Mouse (Mus musculus) cerebellum, postnatal 10 days (tissue): ENCODE results near the gene Ugt1a10.
"Not testable (repeated sequence)": the region's sequence is repeated elsewhere in the genome, so short reads cannot be mapped to it uniquely, and the experiment has no call there.

ENCODE experiments used
- DNase-seq, 2 experiments: peaks; one replicate each; pipeline ENCODE4 v3.0.0; 2021; ENCODE audit warnings: mixed read lengths in 2 of 2

Gene Ugt1a10

DNA sequence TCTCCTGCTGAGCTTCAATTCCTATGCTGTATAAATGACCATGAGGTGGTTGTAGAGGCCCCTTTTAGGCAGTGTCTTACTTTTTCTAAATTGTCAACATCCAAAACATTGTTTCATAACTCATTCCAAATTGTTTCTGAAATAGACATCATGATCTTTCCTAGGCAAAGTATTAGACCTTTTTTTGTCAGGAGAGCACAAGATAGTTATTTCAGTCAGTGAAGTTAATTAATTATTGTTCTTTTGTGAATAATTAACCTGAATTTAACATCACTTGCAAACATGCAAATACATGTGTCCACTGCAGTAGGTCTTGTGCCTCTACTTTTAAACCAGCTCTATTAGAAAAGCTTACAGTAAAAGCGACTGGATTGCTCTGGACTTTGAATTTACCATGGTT lies at the start of gene Ugt1a10:
Gene Ugt1a10, plus strand, starts transcription at position 301 of the 400 bp plus-strand sequence.
- no peak for DNase-seq

DNA sequence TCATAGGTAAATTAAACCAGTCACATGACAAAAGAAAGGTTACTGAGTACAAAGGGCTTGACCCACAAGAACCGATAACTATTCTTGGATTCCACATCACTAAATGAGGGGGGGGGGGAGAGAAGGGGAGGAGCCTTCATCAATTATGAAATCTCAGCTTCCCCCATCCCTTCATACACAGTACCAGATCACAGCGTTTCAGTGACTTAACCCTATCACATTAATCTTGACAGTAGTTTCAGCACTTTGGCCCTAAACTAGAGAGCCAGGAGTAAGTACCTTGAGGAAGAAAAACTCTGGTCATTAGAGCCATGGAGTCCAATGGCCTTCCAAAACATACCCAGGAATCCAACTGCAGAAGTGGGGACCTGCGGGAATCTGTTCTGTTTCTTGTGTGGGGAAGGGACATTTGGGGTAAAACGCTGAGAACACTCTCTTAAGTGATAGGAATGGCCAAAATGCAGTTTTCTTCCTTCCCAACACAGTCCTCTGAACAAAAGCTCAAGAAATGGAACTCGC lies 47.4 kb upstream of the Ugt1a10 start:
- no peak for DNase-seq

DNA sequence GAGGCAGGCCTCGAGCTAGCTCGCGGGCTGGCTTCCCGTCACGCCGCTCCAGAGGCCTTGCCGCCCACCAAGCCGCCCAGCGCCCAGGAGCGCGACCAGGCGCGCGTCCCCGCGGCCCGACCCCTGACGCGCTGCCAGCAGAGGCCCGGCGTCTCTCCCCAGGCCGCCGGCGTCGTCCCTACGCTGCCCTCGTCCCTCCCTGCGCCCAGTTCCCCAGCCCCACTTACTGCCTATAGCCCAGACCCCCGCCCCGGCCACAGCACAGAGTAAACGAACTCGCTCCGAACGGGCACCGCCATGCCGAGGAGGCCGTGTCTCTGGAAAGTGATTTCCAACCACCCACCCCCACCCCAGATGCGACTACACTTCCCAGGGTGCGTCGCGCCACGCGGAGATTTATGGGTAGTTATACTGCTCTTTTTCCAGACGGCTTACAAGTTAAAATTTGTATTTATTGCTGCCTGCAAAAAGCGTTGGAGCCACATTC lies 46.9 kb upstream of the Ugt1a10 start, which contains the start of gene Usp40:
Gene Usp40, minus strand, starts transcription at position 341 of the 487 bp plus-strand sequence.
- peak; percentile 83 for DNase-seq

DNA sequence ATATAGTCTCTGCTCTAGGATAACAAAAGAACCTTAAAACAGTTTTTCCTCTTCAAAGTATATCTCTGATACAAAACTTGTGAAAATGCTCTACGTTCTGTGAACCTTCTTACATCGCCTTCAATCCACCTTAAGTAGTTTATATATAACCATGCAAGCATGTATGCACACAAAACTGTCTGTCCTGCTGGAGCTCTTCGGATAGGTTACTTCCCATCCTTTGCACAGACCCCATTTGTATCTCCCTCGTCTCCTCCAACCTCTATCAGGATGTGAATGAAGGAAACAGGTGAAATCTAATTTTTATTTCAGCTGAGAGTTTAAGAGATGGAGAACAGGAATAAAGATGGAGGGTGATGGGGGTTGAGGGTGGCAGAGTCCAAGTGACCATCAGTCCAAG lies 46.5 kb upstream of the Ugt1a10 start:
- DNase-seq: no peak

DNA sequence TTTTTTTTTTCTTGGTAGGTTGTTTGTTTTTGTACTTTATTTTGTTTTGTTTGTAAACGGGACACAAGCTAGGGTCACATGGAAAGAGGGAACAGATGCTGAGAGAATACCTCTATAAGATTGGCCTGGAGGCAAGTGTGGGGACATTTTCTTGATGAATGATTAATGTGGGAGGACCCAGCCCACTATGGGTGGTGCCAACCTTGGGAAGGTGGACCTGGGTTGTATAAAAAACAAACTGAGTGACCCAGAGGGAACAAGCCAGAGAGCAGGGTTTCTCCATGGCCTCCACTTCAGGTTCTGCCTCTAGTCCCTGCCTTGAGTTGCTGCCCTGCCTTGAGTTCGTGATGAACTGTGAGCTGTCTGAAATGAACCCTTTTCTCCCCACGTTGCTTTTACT lies 45.7 kb upstream of the Ugt1a10 start:
- no peak for DNase-seq

DNA sequence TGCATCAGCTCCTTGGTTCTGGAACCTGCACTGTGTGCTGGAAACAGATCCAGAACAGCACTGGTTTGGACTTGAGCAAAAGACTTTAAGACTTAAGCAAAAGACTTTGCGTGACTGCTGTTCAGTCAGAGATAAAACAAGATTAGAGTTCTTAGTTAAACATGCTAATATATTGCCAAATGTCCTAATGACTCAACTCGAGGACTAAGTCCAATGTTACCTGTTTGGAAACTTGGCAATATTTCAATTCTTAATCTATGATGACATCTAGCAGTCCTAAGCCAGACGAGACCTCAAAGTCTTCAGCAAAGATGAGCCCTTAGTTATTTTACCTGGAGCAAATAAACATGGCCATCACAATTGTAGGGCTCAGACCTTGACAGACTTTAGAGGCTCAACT lies 41.5 kb upstream of the Ugt1a10 start:
- DNase-seq: no peak

DNA sequence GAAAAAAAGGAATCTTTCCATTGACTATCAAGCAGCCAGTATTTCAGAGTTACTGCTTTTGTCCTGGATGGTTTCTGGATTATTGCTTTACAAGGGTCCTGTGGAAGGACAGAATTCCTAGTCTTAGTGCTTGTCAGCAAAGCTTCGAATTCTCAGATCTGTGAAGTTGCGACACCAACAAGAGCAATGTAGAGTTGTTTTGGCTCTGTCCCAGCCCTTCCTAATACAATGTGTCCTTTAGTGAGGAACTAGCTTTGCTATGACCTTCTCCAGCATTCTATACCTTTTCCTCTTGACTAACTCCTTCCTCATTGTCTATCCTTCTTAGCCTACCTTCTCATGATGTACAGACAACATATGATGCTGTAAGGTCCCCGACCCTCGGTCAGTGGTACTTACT lies 41.0 kb upstream of the Ugt1a10 start:
- no peak for DNase-seq

DNA sequence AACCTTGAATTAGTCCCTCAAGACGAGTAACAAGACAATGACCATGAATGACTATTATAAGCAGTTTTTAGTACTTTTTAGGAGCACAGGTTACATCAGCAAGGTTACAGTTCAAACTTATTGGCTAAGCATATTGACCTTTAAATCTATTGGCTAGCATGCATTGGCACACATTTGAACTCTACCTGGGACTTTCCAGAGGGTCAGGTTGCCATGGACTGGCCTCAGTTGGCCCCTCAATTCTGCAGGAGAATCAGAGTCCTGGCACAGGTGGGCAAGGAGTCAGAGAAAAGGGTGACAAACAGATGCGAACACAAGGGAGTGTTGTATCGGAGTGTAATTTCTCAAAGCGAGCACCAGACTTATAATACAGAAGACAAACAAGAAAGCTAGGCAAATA lies 40.5 kb upstream of the Ugt1a10 start:
- no peak for DNase-seq

DNA sequence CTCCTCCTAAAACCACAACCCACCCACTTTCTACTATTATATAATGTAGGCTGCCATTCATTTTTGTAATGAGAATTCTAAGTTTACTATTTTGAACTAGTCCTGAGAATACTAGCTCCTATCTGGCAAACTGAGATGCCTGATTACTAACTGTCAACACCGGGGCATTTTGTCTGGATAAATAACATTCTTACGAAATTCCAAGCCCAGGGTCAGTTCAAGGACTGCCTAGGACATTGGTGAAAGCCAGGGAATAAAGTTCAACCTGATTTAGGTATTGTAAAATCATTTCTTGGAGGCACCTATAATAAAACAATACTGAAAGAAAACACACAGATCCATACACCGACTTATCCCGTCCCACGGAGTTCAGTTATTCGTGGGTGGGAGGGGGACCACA lies 39.8 kb upstream of the Ugt1a10 start:
- no peak for DNase-seq

DNA sequence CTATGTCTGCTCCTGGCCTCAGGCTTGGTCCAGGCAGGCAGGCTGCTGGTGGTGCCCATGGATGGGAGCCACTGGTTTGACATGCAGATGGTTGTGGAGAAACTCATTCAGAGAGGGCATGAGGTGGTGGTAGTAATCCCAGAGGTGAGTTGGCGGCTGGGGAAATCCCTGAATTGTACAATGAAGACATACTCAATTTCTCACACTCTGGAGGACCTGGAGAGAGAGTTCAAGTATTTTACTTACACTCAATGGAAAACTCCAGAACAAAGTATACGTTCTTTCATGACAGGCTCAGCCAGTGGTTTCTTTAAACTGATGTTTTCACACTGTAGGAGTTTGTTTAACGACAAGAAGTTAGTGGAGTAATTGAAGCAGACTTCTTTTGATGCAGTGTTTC lies 29.9 kb upstream of the Ugt1a10 start:
- DNase-seq: not testable (repeated sequence)

DNA sequence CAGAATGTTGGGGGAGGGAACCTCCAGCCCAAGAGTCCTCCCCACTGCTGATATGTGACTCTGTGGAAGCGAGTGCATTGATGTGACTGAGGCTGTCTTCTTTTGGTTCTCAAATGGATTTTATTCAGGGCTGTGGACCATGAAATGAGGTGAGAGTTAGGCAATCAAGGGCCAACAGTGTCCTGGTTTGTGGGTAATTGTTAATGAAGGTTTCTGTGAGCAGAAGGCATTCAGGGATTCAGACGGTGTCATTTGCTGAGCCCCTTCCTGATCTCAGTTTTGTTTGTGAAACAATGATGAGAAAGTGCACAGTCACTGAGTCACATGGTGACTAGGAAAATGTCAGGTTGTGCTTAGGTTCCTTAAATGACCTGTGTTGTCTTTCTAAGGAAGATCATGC lies 12.1 kb upstream of the Ugt1a10 start:
- not testable (repeated sequence) for DNase-seq

DNA sequence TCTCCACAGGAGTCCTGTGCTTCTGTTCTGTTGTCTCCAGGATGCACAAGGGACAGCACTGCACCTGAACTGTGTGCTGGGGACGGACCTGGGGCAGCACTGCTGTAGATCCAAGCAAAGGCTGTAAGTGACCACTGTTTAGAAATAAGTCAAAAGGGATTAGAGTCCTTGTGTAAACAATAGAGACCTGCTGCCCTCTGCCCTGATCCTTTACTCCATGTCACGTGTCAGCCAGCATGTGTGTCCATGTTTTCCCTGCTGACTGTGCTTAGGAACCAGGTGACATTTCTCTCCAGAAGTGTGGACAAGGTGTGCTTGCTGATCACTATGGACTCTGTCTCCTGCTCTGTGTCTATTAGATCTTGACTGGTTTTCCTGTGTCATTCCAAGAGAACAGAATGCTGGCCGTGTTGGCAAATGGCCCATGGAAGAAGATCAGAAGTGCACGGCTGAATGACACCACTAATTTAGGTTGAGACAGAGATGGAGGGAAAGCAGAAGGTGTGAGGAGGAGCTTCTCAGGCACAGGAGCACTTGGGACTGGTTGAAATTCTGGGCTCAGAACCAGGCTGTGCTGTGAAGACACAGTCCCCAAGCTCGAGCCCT lies 10.3 kb upstream of the Ugt1a10 start:
- DNase-seq: peak; percentile 74 to 76

DNA sequence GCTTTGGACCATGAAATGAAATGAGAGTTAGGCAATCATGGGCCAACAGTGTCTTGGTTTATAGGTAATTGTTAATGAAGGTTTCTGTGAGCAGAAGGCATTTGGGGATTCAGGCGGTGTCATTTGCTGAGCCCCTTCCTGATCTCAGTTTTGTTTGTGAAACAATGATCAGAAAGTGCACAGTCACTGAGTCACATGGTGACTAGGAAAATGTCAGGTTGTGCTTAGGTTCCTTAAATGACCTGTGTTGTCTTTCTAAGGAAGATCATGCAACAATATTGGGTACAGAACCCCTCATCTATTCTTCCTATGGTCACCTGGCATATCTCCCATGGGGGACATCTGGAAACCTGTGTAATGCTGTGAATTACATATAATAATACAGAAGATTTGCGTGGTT lies 7.8 kb upstream of the Ugt1a10 start:
- DNase-seq: not testable (repeated sequence)

DNA sequence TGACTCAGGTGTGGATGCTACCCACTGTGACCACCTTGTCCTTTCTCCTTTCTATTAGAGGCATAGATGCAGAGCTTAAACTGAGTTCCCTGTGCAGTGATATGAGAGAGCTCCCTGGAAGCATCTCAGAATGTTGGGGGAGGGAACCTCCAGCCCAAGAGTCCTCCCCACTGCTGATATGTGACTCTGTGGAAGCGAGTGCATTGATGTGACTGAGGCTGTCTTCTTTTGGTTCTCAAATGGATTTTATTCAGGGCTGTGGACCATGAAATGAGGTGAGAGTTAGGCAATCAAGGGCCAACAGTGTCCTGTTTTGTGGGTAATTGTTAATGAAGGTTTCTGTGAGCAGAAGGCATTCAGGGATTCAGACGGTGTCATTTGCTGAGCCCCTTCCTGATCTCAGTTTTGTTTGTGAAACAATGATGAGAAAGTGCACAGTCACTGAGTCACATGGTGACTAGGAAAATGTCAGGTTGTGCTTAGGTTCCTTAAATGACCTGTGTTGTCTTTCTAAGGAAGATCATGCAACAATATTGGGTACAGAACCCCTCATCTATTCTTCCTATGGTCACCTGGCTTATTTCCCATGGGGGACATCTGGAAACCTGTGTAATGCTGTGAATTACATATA lies 11.4 kb downstream of the Ugt1a10 start:
- DNase-seq: not testable (repeated sequence)

DNA sequence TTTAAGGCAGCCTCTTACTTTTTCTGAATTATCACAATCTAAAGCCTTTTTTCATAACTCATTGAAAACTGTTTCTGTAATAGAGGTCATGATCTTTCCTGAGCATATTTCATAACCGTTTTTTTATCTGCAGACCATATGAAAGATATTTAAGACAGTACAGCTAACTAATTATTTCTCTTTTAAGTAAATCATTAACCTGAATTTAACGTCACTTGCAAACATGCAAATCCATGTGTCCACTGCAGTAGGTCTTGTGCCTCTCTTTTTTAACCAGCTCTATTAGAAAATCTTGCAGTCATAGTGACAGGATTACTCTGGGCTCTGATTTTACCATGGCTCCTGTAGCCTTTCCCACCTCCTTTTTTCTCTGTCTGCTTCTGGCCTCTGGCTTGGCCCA lies 15.3 kb downstream of the Ugt1a10 start, which contains the start of gene Ugt1a9:
Gene Ugt1a9, plus strand, starts transcription at position 306 of the 400 bp plus-strand sequence.
- DNase-seq: no peak

DNA sequence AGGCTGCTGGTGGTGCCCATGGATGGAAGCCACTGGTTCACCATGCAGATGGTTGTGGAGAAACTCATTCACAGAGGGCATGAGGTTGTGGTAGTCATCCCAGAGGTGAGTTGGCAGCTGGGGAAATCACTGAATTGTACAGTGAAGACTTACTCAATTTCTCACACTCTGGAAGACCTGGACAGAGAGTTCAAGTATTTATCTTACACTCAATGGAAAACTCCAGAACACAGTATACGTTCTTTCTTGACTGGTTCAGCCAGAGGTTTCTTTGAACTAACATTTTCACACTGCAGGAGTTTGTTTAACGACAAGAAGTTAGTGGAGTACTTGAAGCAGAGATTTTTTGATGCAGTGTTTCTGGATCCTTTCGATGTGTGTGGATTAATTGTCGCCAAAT lies 15.7 kb downstream of the Ugt1a10 start:
- DNase-seq: no peak

DNA sequence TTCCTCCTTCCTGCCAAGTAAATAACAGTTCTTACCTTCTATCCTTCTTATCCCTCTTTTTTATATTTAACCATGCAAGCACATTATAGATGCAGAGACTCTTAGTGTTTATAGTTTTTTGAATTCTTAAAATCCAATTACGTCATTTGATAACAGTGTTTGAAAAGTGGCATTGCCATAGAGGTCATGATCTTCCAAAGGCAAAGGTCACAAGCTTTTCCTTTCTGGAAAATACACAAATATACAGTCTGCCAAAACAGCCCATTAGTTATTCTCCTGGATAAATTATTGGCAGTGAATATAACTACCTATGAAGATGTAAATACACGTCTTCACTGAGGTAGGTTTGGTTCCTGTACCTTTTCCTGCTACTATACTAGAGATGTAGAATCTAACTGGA lies 19.3 kb downstream of the Ugt1a10 start:
- DNase-seq: no peak

DNA sequence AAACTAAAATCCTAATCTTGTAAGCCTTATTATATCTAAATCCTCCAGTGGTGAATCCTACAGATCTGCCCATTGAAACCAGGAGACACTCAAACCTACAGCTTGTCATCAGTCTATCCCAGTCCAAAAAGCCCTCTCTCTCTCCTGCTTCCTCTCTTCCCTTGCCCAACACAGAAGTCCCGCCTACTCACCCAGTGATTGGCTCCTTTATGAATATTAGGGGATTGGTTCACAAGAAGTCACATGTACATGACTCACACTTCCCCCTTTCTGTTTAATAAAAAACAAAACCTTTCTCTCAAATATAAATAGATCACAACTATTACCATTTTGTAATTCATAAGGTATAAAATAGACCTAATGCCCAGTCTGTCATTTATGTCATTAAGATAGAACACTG lies 21.9 kb downstream of the Ugt1a10 start:
- DNase-seq: no peak

DNA sequence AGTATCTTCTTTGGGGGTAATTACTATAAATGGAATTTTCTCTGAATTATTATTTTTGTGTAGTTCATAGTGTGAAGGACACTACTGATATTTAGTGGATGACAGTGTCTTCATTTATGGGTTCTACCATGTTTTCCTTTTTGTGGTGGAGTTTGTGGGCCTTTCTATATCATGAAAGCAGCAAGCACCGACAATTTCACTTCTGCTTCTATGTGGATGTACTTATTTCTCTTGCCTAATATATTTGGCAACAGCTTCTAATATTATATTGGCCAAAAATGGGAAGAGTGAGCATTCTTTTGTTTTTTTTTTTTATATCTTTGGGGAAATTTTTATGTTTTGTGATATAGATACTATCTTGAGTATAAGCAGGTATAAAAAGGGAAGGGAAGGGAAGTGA lies 26.5 kb downstream of the Ugt1a10 start:
- DNase-seq: no peak

DNA sequence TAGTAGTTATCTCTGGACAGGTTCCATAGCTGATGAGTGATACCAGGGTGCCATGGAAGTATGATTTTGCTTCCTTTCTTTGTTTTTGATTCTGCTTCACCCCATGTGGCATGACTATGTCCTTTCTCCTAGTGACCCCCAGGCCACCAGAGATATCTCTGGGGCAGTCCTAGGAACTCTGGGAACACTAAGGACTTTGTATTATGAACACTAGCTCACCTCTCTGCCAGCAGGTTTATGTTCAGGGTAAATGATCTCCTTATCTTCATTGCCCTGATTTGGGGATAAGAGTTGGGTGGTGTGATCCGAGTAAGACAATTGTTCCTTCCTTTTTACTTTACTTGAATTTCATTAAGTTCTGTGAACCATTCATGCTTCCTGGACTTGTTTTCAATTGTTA lies 30.9 kb downstream of the Ugt1a10 start:
- DNase-seq: no peak

DNA sequence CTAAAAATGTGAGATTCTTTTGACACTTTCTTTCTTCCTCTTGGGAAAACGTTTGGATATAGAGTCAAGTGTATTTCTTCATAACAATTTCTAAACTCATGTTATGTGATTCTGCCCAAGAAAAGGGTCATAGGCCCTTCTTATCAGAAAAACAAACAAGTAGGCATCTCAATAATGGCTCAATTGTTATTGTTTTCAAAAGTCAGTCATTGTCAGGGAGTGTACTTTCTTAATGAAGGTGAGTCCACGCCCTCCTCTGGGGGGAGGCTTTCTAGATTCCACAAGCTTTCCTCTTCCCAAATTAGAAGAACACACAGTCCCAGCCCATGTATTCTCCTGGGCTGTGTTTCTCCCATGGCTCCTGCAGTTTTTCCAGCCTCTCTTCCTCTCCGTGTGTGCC lies 32.3 kb downstream of the Ugt1a10 start, which contains the start of gene Ugt1a8:
Gene Ugt1a8, plus strand, starts transcription at position 301 of the 400 bp plus-strand sequence.
- no peak for DNase-seq

DNA sequence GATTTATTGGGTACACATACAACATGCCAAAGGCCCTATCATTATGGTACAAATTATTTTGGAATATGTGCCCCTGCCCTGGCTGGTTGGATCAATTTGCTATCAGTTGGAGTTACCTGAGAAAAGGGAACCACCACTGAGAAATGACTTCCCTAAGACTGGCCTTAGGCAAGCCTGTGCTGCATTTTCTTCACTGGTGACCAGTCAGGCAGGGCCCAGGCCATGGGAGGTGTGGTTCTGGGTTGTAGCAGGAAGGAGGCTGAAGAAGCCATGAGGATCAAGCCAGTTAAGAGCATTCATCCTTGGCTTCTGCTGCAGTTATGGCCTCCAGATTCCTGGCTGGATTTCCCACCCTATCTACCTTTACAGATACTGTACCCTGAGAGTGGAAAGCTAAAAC lies 37.2 kb downstream of the Ugt1a10 start:
- no peak for DNase-seq

DNA sequence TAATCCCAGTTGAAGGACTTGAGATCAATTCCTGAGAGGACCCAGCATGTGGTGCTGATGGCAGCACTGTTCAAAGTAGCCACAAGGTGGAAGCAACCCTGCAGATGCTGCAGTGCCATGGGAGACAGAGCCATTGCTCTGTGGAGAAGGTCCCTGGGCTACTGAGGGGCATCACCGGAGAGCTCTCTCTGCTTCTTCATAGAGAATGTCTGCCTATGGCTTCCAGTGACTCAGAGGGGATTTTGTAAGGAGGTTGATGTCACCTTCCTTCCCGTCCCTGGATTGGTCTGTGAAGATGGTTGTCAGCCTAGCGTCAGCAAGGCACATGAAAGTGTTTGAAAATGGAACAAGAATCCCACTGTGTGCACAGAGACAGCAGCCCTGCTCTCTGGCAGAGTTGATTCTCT lies 39.1 kb downstream of the Ugt1a10 start:
- DNase-seq: not testable (repeated sequence)

DNA sequence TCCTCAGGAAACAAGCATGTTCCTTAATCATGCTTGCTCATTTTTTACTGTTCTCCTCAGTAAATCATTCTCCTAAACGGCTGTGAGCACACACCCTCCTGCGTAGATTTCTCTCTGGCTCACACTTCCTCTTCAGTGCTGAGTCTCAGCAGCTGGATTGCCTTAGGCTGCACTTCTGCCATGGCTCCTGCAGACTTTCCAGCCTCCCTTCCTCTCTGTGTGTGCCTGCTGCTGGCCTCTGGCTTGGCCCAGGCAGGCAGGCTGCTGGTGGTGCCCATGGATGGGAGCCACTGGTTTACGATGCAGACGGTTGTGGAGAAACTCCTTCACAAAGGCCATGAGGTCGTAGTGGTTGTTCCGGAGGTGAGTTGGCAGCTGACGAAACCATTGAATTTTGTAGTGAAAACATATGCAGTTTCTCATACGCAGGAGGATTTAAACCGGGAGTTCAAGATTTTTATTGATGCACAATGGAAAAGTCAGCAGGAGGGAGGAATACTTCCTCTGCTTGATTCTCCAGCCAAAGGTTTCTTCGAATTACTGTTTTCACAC lies 39.8 kb downstream of the Ugt1a10 start, which contains the start of gene Ugt1a7c:
Gene Ugt1a7c, plus strand, starts transcription at position 122 of the 552 bp plus-strand sequence.
- no peak for DNase-seq
